Comparison of ENCODE assay signal across 25 mouse cellular contexts in genomic region chr8:120811953-120812352, GRCm38 (mm10).
"Had no signal": no experiment of that assay in that cellular context is flagged by ENCODE, and none has a peak within 500 bp of the region (broad histone marks: within the 10 kb centered on the region; RNA-seq: fewer than 3 reads in every experiment).

No protein-coding gene starts in this region.

- H3K4me1 ChIP-seq: hindbrain, embryonic 15.5 days; limb, embryonic 13.5 days had no signal

- H3K9ac ChIP-seq: heart, embryonic 12.5 days; hindbrain, embryonic 12.5 days; hindbrain, embryonic 15.5 days; intestine, embryonic 15.5 days; kidney, embryonic 15.5 days; limb, embryonic 13.5 days; limb, embryonic 15.5 days; liver, embryonic 12.5 days had no signal

- H3K27ac ChIP-seq: gastrocnemius, adult 2 months; heart, embryonic 10.5 days; hindbrain, embryonic 10.5 days; hindbrain, embryonic 12.5 days; hindbrain, embryonic 15.5 days; intestine, embryonic 15.5 days; kidney, embryonic 15.5 days; kidney, postnatal 0 days; left cerebral cortex, adult 2 months; limb, embryonic 13.5 days; limb, embryonic 15.5 days; liver, embryonic 12.5 days had no signal

- DNase-seq: gastrocnemius, adult 2 months; gastrocnemius, postnatal 10 days; gastrocnemius, postnatal 25 days; heart, adult 18-20 months; heart, postnatal 10 days; heart, postnatal 4 days; kidney, adult 18-20 months; kidney, adult 8-10 months; kidney, postnatal 14 days; kidney, postnatal 36 days; layer of hippocampus, adult 9-11 months had no signal

- ATAC-seq: inflammation-experienced regulatory T-cells, adult 6 months; intestine, postnatal 0 days; liver, embryonic 12.5 days had no signal

- H3K4me2 ChIP-seq: heart, embryonic 12.5 days; hindbrain, embryonic 12.5 days; hindbrain, embryonic 15.5 days; intestine, embryonic 15.5 days; kidney, embryonic 15.5 days; limb, embryonic 13.5 days; limb, embryonic 15.5 days; liver, embryonic 12.5 days had no signal

- H3K27me3 ChIP-seq: hindbrain, embryonic 15.5 days; intestine, embryonic 15.5 days had no signal

- H3K36me3 ChIP-seq: heart, embryonic 10.5 days; heart, embryonic 12.5 days; hindbrain, embryonic 10.5 days; hindbrain, embryonic 12.5 days; hindbrain, embryonic 15.5 days; intestine, embryonic 15.5 days; kidney, embryonic 15.5 days; limb, embryonic 13.5 days; limb, embryonic 15.5 days; liver, embryonic 12.5 days had no signal

- H3K4me3 ChIP-seq: gastrocnemius, adult 2 months; heart, embryonic 10.5 days; heart, embryonic 12.5 days; hindbrain, embryonic 10.5 days; hindbrain, embryonic 12.5 days; hindbrain, embryonic 15.5 days; intestine, embryonic 15.5 days; kidney, embryonic 15.5 days; left cerebral cortex, adult 2 months; limb, embryonic 13.5 days; limb, embryonic 15.5 days; liver, embryonic 12.5 days had no signal

- H3K9me3 ChIP-seq: heart, embryonic 10.5 days; heart, embryonic 12.5 days; hindbrain, embryonic 10.5 days; hindbrain, embryonic 12.5 days; hindbrain, embryonic 15.5 days; intestine, embryonic 15.5 days; kidney, embryonic 15.5 days; limb, embryonic 13.5 days; limb, embryonic 15.5 days; liver, embryonic 12.5 days had no signal
